Mouse (Mus musculus) heart, embryonic 14.5 days (tissue): ENCODE results near the gene Lingo4. TPM values are rescaled to one million over a fixed set of nuclear protein-coding genes. Genes with fewer than 3 reads are reported as not detected.

ENCODE experiments used
- ATAC-seq: fragments of 200-750 bp; cut with Nextera tagmentation; 2 replicates; pipeline ENCODE4 v1.8.0; 2017; ENCODE audit warnings: low read depth, moderate TSS enrichment; ENCODE audit not compliant: insufficient number of reproducible peaks, insufficient read depth, low FRiP score
- H3K27ac ChIP-seq, 2 experiments: fragments of 200-500 bp in 1 of 2; fragments of 300-500 bp in 1 of 2; sonication (generic) in 1 of 2; replicated peaks in 1 of 2; 2 replicates each; pipeline ENCODE4 v1.5.1; 2012 to 2014; ENCODE audit warnings: low read depth in 2 of 2, low read length in 2 of 2, control low read depth in 1 of 2, mild to moderate bottlenecking in 1 of 2, mixed read lengths in 1 of 2; ENCODE audit not compliant: control insufficient read depth in 1 of 2, insufficient read depth in 1 of 2
- H3K27me3 ChIP-seq: fragments of 300-500 bp; sonication (generic); 2 replicates; pipeline ENCODE4 v1.6.1; 2014; ENCODE audit warnings: mild to moderate bottlenecking, low read length, control low read depth; ENCODE audit not compliant: control insufficient read depth, insufficient read depth
- H3K36me3 ChIP-seq: fragments of 300-500 bp; sonication (generic); 2 replicates; pipeline ENCODE4 v1.6.1; 2014; ENCODE audit warnings: mild to moderate bottlenecking, control low read depth, low read length, mixed read lengths; ENCODE audit not compliant: control insufficient read depth, insufficient read depth
- H3K4me1 ChIP-seq, 2 experiments: fragments of 200-500 bp in 1 of 2; fragments of 300-500 bp in 1 of 2; sonication (generic) in 1 of 2; 2 replicates each; pipeline ENCODE4 v1.6.1; 2012 to 2014; ENCODE audit warnings: low read length in 2 of 2, control low read depth in 1 of 2, mixed read lengths in 1 of 2; ENCODE audit not compliant: control insufficient read depth in 2 of 2, insufficient read depth in 2 of 2
- H3K4me2 ChIP-seq: fragments of 300-500 bp; sonication (generic); 2 replicates; pipeline ENCODE4 v1.6.1; 2014; ENCODE audit warnings: mild to moderate bottlenecking, low read length
- H3K4me3 ChIP-seq, 2 experiments: fragments of 200-500 bp in 1 of 2; fragments of 300-500 bp in 1 of 2; sonication (generic) in 1 of 2; 2 replicates each; pipeline ENCODE4 v1.5.1; 2012 to 2014; ENCODE audit warnings: low read length in 2 of 2, mild to moderate bottlenecking in 2 of 2, control low read depth in 1 of 2, low read depth in 1 of 2, moderate library complexity in 1 of 2; ENCODE audit not compliant: control insufficient read depth in 1 of 2, insufficient read depth in 1 of 2
- H3K9ac ChIP-seq: fragments of 300-500 bp; sonication (generic); 2 replicates; pipeline ENCODE4 v1.6.1; 2014; ENCODE audit warnings: mild to moderate bottlenecking, low read length
- H3K9me3 ChIP-seq: fragments of 300-500 bp; sonication (generic); 2 replicates; pipeline ENCODE4 v1.6.1; 2016; ENCODE audit warnings: low read length, control low read depth; ENCODE audit not compliant: control insufficient read depth
- WGBS: fragments of 180-500 bp; shearing (Covaris S2); extraction: QIAGEN DNeasy Blood & Tissue Kit; methylation state at CpG from one replicate; pipeline ENCODE4 v1.1.7; 2014; 5-methylcytosine and 5-hydroxymethylcytosine counted together
- polyA plus RNA-seq: library from polyadenylated mRNA; unstranded; fragments of >200 nt; fragmentation: Nextera tagmentation; extraction: Ambion mirVana; gene quantifications from 2 replicates; pipeline ENCODE4 v1.2.1, GENCODE M21; 2014

The Lingo4 gene
- polyA plus RNA-seq, 1 experiment from 2014 or later = 0.05 TPM

DNA sequence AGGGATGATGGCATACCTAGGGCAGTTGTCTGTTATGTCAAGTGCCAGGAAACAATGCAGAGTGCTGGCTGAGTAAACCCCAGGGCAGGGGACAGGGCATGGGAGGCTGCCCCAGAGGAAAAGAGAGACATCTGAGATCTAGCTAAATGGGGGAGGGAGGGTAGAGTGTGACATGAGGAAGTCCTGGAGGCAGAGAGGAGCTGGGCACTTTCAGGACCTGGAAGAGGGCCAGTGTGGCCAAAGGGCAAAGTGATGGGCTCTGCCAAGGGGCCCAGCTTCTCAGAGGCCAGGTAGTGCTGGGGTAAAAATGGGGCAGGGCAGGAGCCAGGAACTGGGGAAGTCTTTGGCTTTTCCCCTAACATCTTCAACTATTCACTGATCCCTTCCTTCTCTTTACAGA, 23.7 kb upstream of the Lingo4 start:
- peaks cover 3% of the 10 kb centered on the region; the same call in 1 of the 2 replicates for H3K27me3 ChIP-seq
- H3K4me2 ChIP-seq = no peak overlapping the region
- H3K4me1 ChIP-seq = peaks cover 11 to 21% of the 10 kb centered on the region in 2 experiments; a peak in 3 of 4 replicates
- no peak overlapping the region for H3K9ac ChIP-seq
- no peaks in the 10 kb centered on the region for H3K9me3 ChIP-seq
- no peak overlapping the region for H3K27ac ChIP-seq
- no peaks in the 10 kb centered on the region for H3K36me3 ChIP-seq
- no peak for ATAC-seq
- no peak overlapping the region for H3K4me3 ChIP-seq

DNA sequence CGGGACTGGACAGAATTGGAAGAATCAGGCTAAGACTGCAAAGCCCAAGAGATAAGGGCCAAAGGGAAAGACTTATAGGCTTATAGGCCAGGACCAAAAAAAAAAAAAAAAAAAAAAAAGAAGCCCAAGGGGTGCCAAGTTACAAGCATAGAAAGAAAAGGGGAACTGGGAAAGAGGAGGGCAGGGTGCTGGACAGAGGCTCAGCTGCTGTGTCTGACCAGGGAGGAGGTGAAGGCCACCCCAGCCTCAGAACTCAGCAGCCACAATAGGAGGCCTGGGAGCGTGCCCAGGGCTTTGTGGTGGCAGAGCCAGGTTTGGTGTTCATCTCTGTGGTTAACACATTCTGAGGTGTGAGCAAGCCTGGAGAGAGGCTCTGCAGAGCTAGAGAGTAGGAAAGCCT, 23.2 kb upstream of the Lingo4 start:
- Histone ChIP-seq H3K27me3 (peaks cover 3% of the 10 kb centered on the region; the same call in 1 of the 2 replicates), H3K9ac (no peak overlapping the region), H3K27ac (no peak overlapping the region), H3K36me3 (no peaks in the 10 kb centered on the region), H3K4me2 (no peak overlapping the region), H3K4me1 (peaks cover 11 to 21% of the 10 kb centered on the region in 2 experiments; a peak in 3 of 4 replicates), H3K9me3 (no peaks in the 10 kb centered on the region), H3K4me3 (no peak overlapping the region)
- ATAC-seq = no peak
- 62% methylated on average over 2 of the region's 2 CpGs for WGBS

DNA sequence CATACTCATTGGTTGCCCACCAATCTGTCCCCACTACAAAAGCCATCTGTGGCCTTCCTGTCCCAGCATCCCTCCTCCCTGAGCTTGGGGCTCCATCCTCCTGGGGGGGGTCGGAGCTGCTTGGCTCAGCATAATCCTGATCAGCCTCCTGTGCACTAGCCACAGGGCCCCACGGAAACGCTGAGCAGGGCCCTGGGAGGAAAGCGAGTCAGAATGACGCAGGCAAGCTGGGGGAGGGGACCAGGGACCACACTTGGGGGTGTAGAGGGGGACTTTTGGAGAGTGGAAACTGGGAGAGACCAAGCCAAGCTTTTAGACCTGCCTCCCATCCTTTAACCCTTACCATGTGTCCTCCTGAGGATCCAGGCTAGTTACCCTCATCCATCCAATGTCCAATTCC, 22.5 kb upstream of the Lingo4 start:
- Histone ChIP-seq H3K9ac (no peak overlapping the region), H3K4me2 (no peak overlapping the region), H3K4me3 (no peak overlapping the region), H3K27ac (no peak overlapping the region), H3K27me3 (peaks cover 3% of the 10 kb centered on the region; the same call in 1 of the 2 replicates), H3K36me3 (no peaks in the 10 kb centered on the region), H3K4me1 (peaks cover 11 to 21% of the 10 kb centered on the region in 2 experiments; a peak in 3 of 4 replicates), H3K9me3 (no peaks in the 10 kb centered on the region)
- 38% methylated on average over 5 of the region's 5 CpGs for WGBS
- no peak for ATAC-seq

GRCm38 (mm10) chr3:94377028-94377923, 21.0 kb upstream of the Lingo4 start:
- no peak for ATAC-seq
- no peak overlapping the region for H3K4me2 ChIP-seq
- H3K9me3 ChIP-seq = no peaks in the 10 kb centered on the region
- no peak overlapping the region for H3K4me3 ChIP-seq
- no peaks in the 10 kb centered on the region for H3K36me3 ChIP-seq
- H3K27ac ChIP-seq = no peak overlapping the region
- 11% methylated on average over 13 of the region's 13 CpGs for WGBS
- peaks cover 3% of the 10 kb centered on the region; the same call in 1 of the 2 replicates for H3K27me3 ChIP-seq
- peaks cover 8 to 11% of the 10 kb centered on the region in 2 experiments; a peak in 3 of 4 replicates for H3K4me1 ChIP-seq
- H3K9ac ChIP-seq = no peak overlapping the region

- WGBS = 16% methylated on average over 9 of the region's 9 CpGs
- Histone ChIP-seq H3K27me3 (peaks cover 3% of the 10 kb centered on the region; the same call in 1 of the 2 replicates), H3K4me2 (no peak overlapping the region), H3K36me3 (no peaks in the 10 kb centered on the region), H3K4me3 (no peak overlapping the region), H3K9ac (no peak overlapping the region), H3K27ac (no peak overlapping the region), H3K4me1 (no peaks in the 10 kb centered on the region; a peak in 1 of 4 replicates), H3K9me3 (no peaks in the 10 kb centered on the region)
- no peak for ATAC-seq
Observed at GRCm38 (mm10) chr3:94379831-94380510, 18.3 kb upstream of the Lingo4 start.

GRCm38 (mm10) chr3:94382308-94382707, 16.0 kb upstream of the Lingo4 start:
- H3K4me2 ChIP-seq = no peak overlapping the region
- WGBS = 57% methylated on average over 5 of the region's 5 CpGs
- no peak overlapping the region for H3K4me3 ChIP-seq
- ATAC-seq = no peak
- H3K27me3 ChIP-seq = no peaks in the 10 kb centered on the region
- no peak overlapping the region for H3K27ac ChIP-seq
- H3K36me3 ChIP-seq = no peaks in the 10 kb centered on the region
- no peaks in the 10 kb centered on the region for H3K9me3 ChIP-seq
- no peak overlapping the region for H3K9ac ChIP-seq
- H3K4me1 ChIP-seq = no peaks in the 10 kb centered on the region; a peak in 1 of 4 replicates

DNA sequence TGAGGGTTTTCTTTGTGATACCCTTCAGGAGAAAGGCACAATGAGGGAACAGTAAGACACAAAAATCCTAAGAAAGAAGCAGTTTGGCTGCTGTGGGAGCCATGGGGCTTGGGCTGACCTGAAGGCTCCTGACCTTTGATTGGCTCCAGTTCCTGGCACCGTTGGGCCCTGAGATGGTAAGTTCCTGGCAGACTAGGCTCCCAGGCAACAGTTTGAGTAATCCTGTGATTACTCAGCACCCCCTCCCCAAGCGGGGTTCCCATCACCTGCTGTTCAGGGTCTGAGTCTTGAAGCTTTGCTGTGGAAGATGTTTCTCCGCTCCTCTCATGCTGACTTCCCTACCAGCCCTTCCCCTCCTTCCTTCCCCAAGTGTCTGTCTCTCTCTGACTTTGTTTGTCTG, 14.8 kb upstream of the Lingo4 start:
- Histone ChIP-seq H3K27ac (no peak overlapping the region), H3K36me3 (no peaks in the 10 kb centered on the region), H3K9ac (no peak overlapping the region), H3K4me1 (no peaks in the 10 kb centered on the region; a peak in 1 of 4 replicates), H3K4me2 (no peak overlapping the region), H3K9me3 (no peaks in the 10 kb centered on the region), H3K27me3 (no peaks in the 10 kb centered on the region), H3K4me3 (no peak overlapping the region)
- ATAC-seq = no peak
- WGBS = 55% methylated on average over 3 of the region's 3 CpGs
